Mouse (Mus musculus) layer of hippocampus, adult 18-20 months (tissue): ENCODE measurements around the gene Gpr157. TPM values are rescaled to one million over a fixed set of nuclear protein-coding genes. Genes with fewer than 3 reads are reported as not detected.

Experiments
- DNase-seq, 2 experiments: peaks; one replicate each; pipeline ENCODE4 v3.0.0; 2022; ENCODE audit warnings: low spot score in 2 of 2
- microRNA-seq, 2 experiments: library from miRNA; unstranded; fragments of <30 nt; microRNA quantifications; one replicate each; pipeline ENCODE4 v1.2.0; 2021
- total RNA-seq, 2 experiments: library from RNA; stranded (reverse); gene quantifications; 2 replicates each; pipeline ENCODE4 v1.2.3; 2021

Gene Gpr157
- total RNA-seq, 2 experiments from 2014 or later: 1.2 to 1.5 TPM

DNA sequence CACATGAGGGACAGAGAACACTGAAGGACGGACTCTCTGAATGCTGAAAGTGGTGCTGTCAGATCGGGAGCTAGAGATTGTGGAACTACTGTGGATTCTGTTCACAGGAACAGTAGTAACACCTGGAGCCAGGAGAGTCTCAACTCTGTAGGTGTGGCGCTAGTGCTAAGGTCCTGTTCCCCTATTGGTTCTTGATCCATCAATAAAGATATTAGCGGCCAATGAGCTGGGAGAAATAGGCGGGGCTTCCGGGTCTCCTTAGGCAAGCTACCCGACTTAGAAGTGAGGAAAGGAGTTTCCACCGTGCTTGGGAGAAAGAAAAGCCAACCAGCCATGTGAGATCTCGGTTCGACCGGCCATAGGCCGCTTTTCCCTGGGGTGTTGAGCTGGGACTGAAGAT lies 57.1 kb downstream of the Gpr157 start:
- DNase-seq: no peak

DNA sequence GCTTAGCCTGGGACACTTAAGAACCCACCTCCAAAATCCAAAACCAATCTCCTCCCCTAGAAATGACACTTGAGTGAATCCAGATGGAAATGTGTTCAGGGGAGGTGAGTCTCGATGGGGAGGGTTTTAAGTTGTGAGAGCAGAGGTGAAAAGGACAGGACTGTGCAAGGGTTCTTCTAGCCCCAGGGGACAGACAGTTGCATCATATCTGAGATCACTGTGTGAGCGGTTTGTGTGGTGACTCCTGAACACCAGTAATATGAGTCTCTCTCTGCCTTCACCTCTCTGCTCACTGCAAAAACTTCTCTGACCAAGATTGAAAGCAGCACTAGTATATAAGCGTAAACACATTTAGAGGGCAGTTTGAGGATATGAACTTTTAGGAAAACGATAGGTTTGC lies 59.1 kb downstream of the Gpr157 start:
- DNase-seq: no peak

DNA sequence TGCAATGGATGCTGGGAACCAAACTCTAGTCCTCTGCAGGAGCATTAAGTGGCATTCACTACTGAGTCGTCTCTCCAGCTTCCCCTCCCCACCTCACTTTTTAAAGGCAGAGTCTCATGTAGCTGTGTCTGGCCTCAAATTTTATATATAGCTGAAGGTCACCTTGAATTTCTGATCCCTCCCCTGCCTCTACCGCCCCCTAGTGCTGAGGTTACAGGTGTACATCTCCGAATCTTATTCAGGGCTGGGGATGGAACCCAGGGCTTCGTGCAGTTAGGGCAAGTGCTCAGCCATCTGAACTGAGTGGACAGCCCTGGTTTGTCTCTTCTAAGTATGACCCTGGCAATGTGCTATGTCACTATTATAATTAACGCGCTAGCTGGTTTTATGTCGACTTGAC lies 63.9 kb downstream of the Gpr157 start:
- DNase-seq: no peak

DNA sequence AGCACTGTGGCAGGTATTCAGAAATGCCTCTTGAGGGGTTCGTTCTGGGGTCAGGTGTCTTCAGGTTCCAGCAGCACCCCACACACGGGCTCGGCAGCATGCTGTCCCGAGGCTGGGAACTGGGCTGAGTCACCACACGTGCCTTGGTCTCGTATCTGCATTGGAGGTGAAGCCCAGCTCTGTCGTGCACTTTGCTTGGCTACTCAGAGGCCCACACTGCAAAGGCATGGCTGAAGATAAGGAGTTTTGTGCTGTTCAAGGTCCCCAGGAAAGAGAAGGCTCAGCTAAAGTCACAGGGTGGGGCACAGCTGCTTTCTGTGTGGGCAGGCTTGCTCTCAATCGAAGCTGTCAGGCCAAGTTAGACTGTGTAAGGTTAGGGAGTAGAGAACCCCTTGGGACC lies 65.3 kb downstream of the Gpr157 start:
- no peak for DNase-seq

DNA sequence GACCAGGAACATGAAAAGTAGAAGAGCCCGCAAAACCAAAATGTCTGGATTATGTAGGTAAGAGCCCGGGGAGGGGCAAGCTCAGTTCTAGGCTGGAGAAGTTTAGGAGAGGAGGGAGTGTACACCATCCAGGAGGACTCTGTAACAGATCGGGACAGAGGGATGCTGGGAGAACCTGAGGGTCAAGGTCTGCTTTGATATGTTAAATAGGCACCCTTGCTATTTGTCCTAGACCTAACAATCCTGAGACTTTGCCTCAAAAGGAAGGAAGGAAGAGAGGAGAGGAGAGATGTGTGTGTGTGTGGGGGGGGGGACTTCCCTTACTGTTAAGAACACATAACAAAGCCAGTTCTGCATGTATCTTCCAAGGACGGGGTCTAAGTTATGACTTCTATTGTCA lies 68.1 kb downstream of the Gpr157 start:
- DNase-seq: no peak

Small RNAs within 50 kb of the gene (microRNA-seq; reads per million reads assigned to microRNA genes)
- gene Mir34a: 613 to 698 reads per million in 2 experiments

Other genes with a start within 250 kb of the Gpr157 start
- gene Spsb1, start 132.3 kb upstream of the Gpr157 start, total RNA-seq: 10 to 100 TPM; 27.2 to 36.3 TPM
- 10 to 100 TPM; 10.2 to 10.6 TPM for gene H6pd, start 78.3 kb upstream of the Gpr157 start, total RNA-seq
- 1 to 10 TPM; 4.9 to 6.0 TPM for gene Slc2a5, start 31.9 kb downstream of the Gpr157 start, total RNA-seq
- not detected for gene Slc2a7, start 61.6 kb downstream of the Gpr157 start, total RNA-seq
- not detected for gene Car6, start 114.0 kb downstream of the Gpr157 start, total RNA-seq
- gene Eno1, start 149.4 kb downstream of the Gpr157 start, total RNA-seq: 100 to 1,000 TPM; 421 to 451 TPM
- gene Rere, start 194.3 kb downstream of the Gpr157 start, total RNA-seq: 100 to 1,000 TPM; 128 to 139 TPM